Mouse (Mus musculus): ENCODE measurements around the gene Dppa3.

Gene Dppa3

DNA sequence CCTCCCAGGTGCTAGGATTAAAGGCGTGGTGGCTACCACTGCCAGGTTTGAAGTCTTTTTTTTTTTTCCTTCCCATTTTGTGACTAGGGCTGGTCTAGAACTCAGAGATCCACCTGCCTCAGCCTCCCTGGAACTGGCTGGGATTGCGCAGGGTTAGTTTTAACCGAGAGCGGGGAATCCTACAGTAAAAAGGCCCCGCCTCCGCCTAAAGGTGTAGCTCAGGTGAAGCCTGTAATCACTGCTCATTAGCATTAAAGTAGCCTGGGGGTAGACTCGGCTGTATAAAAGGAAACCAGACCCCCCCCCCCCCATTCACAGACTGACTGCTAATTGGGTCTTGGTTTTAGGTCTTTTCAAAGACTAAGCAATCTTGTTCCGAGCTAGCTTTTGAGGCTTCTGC lies at the start of gene Dppa3:
TSS of gene Dppa3 (plus strand) at position 301 of the 400 bp plus-strand sequence.
- DNase-seq, result no peak

DNA sequence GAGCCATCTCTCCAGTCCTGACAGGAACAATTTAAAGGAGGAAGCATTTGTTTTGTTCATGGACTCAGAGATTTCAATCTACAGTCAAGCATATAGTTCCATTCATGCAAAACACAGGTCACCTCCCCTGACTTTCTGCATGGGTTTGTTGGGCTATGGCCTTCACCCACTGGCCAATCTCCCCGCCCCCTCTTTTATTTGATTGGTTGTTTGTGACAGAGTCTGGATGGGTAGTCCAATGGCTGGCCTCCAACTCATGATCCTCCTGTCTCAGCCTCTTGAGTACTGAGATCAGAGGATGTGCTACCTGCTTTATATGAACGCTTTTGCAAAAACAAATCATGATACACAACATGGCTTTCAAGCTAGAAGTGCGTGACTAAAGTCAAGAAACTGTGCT lies 49.2 kb upstream of the Dppa3 start:
- no peak for DNase-seq

DNA sequence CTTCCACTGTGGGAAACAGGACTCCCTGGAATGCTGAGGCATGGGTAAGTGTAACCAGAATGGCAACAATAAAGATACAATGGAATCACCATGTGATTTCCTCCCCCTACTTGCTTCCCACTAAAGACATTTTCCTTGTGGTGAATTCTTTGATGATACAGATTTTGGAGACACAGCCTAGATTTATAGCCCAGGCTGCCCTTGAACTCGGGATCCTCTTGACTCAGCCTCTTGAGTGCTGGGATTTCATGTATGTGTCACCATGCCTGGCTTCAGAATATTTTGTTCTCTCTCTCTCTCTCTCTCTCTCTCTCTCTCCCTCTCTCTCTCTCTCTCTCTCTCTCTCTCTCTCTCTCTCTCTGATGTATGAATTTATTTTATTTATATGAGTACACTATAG lies 47.1 kb upstream of the Dppa3 start:
- DNase-seq, result no peak

DNA sequence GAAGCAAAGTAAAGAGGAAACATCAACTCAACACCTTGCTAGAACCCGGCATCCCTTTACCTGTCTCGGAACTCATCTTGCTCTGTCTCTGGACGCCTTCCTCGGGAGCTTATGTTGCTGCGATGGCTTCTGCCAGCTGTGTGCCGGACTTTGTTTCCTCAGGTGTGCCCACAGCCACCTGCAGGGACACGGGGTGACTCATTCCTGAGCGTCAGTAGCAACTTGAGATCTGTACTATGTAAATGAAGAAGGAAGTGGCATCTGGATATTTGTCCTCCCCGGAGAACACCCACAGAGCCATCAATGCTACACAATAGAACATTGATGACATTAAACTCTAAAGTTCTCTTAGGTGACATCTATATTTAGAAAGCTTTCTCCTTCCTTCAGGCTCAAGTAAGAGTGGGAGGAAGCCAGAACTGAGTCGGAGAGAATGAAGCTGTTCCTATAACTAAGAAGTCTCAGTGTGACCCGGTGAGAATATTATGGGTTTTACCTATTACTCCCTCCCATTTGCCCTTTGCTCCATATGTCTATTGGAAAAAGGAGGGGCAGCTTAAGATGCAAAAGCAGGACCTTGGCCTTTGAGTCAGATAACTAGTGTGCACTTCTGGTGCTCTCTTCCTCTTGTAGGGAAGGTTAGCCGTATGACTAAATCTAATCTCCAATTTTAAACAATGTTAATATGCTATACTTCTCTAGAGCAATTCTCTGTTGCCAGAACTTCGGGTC lies 35.0 kb upstream of the Dppa3 start:
- no peak for DNase-seq

DNA sequence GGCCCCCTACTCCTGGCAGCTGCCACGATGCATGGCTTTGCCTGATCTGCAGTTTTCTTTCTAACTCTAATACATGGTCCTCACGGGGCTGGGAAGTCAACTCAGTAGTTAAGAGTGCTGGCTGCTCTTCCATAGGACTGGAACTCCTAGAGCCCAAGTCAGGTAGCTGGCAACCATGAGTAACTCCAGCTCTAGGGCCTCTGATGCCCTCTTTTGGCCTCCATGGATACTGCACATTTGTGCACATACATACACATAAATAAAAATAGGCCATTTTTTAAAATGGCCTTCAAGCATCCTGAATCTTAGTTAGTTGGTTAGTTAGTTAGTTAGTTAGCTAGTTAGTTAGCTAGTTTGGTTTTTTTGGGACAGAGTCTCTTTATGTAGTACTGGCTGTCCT lies 33.3 kb upstream of the Dppa3 start:
- no peak for DNase-seq

DNA sequence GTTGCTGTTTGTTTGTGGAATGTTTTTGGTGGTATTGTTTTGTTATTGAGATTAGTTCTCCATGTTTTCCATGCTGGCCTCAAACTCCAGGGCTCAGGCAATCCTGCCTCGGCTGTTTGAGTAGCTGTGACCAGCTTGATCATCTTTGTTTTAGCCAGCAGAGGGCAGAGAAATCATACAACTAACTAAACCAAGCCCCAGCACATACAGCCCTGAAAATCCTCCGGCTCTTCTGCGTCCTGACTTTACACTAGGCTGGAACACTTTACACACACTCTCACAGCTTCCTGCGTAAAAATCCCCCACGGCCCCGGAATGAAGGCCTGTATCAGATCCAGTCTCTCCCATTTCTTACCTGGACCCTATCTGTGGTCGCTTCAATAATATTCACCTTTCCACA lies 30.6 kb upstream of the Dppa3 start:
- peak in 1 of 2 experiments; percentile 30 for DNase-seq

DNA sequence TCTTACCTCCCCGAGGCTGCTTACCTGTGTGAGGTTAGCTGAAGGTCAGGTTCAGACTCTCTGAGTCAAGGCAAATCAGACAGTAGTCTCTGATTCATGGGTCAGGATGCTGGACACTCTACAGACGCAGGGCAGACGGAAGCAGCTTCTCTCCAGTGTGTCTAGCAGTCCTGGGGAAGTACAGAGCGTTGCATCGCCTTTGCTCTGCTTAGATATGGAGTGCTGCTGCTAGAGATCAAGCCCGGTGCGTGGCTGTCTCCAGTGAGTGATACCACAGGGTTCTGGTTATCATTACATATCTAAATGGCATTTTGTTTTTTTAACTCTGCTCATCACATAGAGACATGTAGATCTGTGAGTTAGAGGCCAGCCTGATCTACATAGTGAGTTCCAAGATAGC lies 29.6 kb upstream of the Dppa3 start:
- DNase-seq, result no peak

DNA sequence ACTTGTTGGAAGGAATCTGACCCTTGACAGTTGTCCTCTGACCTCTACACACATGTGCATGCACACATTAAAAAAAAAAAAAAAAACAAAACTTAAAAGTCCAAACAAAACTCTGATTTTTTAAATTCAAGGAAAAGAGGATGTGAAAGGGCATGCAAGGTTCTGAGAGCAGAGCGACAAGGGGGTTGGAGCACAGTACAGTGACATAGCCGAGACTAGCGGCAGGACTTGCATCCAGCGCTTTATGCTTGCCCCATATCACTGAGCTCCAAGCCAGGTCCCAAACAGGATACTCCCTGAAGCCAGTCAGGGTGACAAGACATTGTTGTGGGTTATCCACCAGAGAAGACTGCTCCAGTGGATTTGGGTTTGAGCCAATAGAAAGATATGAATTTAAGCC lies 28.2 kb upstream of the Dppa3 start:
- DNase-seq, result no peak

DNA sequence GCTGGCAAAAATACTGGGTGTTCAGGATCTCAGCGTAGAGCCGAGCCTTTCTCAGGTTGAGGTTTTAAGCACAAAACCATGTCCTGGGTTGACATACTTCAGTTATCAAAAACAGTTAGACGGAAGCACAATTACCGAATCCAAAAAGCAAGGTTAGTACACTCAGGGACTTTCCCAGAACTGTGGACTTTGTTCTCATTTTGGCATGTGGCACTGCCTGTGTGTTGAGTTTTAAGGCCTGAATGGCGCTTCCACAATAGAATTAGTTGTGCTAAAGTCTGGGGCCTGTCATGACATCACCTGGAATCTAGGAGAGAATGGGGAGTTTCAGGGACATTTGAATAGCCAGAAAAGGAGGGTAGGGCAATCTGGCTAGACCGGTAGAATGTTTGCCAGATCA lies 27.8 kb upstream of the Dppa3 start:
- no peak for DNase-seq

DNA sequence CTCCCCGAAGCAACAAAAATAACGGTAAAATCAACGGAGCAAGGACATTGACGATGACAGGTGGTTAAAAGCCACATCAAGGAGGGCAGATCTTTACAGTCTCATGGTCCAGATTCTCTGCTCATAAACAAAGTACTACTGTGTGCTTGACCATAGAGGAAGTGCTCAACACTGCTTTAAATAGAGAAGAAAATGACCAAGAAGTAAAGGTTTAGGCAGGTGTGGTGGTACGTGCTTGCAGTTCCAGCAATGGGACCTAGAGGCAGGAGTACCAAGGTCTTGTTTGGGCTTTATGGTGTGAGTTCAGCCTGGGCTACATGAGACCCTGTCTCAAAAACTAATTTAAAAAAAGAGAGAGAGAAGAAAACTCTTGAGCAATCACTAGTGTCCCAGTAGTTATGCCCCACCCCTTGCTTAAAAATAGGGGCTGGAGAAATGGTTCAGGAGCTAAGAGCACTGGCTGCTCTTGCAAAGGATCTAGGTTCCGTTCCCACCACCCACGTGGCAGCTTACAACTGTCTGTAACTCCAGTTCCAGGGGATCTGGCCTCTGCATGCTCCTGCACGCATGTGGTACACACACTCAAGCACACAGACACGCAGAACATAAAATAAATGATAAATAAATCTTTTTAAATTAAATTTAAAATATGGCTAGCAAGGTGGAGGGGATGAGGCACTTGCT lies 27.0 kb upstream of the Dppa3 start:
- no peak for DNase-seq

DNA sequence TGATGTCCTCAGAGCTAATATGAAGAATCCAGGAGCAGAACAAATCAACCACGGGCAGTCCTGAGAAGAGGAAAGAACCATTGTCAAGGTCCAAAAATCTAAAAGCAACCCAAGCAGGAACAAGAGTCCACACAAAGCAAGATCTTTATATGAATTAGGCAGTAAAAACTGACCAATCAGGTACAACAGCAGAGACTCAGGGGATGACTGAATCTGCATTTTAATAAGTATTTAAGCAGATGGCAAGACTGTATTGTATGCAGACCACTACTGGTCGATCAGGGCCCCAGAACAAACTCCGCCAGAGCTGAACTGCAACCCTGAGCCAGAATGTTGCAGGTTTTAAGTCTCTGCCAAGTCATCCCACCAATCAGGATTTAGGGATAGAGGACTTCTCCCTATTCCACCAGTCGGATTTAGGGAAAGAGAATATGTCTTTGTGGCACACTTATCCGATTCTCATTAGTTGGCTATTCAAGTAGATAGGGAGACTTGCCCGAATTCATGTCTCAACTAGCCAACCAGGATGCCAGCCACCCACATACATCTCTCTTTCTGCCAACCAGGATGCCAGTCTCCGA lies 26.1 kb upstream of the Dppa3 start:
- no peak for DNase-seq

DNA sequence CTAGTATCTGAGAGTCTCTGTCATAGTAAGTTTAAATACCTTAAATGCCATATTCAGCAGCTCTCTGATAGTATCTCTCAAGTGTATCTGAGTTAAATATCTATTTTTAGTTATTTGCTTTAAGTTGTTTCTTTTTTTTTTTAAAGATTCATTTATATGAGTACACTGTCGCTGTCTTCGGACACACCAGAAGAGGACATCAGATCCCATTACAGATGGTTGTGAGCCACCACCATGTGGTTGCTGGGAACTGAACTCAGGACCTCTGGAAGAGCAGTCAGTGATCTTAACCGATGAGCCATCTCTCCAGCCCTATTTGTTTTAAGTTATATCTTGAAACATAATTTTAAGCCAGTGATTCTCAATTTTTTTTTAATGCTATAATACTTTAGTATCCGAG lies 25.2 kb upstream of the Dppa3 start:
- no peak for DNase-seq

DNA sequence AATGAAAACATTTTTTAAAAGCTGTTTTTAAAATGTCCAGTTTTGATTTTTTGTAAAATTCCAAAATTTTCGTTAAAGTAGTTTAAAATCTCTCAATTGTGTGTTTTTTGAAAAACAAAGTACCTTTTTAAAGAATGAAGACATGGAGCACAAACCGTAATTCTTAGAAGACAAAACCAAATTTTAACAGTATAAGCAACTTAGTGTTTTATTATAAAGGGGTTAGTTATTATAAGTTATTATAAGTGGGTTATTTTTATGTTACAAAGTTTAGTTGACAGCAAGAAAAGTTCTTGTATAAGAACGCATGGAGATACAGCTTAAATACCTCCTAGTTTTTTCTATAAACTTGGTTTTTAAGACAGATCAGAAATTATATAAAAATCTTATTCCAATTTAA lies 24.6 kb upstream of the Dppa3 start:
- DNase-seq, result no peak

DNA sequence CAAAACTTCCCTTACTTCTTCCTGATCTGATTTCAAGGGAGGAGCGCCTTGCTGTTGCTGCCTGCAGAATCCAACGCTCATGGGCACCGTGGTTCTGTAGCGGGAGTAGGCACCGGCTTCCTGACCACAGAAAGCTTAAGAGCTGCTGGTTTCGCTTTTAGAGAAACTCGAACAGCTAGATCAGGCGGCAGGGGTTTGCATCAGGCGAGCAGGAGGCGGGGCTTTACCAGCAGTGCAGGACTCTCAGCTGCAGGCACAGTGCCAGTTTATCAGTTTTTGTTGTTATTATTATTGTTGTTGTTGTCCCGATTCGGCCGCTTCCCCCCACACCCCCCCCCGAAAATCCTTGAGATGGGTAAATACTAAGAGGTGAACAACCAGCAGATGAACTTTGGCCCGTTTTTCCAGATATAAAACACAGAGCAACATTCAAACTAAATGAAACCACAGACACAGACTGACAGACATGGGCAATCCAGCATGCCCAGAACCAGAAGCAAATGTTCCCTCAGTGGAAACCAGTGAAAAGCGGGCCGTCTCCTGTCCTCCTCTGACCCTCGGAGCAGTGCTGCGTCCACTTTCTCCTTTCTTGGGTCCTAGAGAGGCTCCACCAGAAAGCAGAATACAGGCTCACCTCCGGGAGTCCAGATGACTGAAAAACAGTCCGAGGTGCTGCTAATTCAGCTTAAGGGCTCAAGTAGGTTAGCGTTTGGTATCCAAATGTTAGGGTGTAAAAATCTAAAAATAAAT lies 23.8 kb upstream of the Dppa3 start, which contains the start of gene Apobec1:
TSS of gene Apobec1 (minus strand) at position 203 of the 750 bp plus-strand sequence.
- DNase-seq, result peak; percentile 83 to 85

DNA sequence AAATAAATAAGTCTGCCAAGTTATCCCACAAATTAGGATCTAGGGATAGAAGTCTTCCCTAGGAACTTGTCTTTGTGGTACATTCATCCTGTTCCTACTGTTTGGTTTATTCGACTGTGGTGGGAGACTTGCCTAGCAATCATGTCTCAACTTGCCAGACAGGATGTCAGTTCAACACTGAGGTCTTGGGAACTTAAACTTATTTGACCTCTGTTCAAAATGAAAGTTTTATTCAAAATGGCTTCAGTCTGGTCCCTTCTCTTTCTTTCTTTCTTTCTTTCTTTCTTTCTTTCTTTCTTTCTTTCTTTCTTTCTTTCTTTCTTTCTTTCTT lies 23.3 kb upstream of the Dppa3 start:
- DNase-seq, result no peak

DNA sequence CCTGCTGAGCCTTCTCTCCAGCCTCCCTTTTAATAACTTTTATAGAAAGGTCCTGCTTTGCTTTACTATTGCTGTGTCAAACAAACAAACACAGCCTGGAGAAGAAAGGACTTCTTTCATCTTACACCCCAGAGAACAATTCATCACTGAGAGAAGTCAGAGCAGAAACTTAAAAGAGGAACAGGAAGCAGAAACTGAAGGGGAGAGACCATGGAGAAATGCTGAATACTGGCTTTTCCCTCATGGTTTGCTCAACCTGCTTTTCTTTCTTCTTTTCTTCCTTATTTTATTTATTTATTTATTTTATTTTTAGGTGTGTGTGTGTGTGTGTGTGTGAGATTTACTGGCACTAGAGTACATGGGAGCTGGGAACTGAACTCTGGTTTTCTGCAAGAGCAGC lies 21.9 kb upstream of the Dppa3 start:
- DNase-seq, result no peak

DNA sequence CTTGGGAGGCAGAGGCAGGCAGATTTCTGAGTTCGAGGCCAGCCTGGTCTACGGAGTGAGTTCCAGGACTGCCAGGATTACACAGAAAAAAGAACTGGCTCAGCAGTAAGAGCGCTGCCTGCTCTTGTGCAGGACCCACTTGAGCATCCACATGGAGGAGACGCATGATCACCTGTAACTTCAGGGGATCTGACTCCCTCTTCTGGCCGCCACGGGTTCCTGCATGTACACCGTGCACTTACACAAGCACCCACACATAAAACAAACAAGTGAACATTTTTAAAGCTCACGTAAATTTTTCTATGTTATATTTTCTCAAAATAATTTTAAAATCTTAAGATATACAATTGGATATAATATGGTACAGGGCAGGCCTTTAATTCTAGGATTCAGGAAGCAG lies 20.7 kb upstream of the Dppa3 start:
- DNase-seq, result no peak

DNA sequence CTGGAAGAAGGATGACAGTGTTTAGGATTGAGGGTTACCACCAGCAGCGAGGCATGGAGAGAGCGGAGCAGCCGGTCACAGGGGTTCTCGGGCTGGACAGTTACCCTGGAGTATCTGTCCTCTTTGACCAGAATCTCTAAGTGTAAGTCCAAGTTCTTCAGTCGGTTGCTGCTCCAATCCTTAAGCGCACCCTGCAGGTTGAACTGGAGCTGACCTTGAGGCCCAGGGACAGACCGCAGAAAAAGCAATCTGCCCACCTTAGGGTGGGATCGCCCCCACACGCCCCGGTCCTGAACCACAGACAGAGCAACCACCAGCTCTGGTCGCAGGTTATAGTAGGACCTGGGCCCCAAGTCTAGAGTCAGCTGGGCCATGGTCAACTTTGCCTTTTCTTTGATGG lies 19.5 kb upstream of the Dppa3 start:
- no peak for DNase-seq

DNA sequence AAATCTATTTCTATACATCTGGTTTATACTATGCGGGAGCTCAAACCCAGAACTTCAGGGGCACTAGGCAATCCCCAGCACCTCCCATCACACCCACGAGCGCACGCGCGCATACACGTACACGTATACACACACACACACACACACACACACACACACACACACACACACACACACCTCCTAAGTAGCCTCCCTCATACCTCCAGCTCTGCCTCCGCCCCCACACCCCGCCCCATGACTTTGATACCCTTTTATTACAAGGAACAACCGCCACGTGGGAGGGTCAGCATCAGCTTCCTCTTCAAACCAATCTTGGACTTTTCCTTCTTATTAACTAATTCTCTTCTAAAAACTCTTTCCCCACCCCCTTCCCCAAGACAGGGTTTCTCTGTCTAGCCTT lies 18.5 kb upstream of the Dppa3 start:
- DNase-seq, result no peak

DNA sequence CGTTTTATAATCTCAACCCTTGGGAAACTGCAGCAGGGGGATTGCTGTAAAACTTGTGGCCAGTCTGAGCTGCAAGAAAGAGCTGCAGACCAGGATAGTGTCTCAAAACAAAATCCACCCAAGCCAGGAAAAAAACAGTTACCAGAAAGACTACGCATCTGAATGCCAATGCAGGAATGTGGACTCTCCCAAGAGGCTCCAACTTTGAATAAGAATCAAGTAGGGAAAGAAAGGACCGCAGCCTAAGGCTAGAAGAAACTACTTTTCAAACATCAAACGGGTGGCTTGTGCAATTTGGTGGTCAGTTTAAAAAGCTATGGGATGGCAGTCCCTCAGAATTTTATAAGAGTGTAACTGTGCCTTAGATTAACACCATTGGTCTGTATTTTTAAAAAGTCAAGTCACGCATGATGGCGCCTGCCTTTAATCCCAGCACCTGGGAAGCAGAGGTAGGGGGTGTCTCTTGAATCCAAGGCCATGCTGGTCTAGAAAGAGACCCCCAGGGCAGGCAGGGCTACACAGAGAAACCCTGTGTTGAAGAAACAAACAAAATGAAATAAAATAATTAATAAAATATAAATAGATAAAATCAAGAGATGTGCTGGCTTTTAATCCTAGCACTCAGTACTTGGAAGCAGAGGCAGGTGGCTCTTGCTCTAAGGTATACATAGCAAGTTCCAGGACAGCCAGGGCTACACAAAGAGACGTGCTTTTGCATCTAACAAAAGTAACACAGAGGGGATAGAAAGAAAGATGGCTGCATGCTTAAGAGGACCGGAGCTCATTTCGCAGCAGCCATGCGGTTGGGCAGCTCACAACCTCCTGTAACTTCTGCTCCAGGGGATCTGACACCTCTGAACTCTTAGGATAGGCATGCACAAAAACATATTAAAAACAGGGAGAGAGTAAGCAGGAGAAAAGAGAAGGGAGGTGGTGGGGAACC lies 17.5 kb upstream of the Dppa3 start:
- DNase-seq, result no peak

DNA sequence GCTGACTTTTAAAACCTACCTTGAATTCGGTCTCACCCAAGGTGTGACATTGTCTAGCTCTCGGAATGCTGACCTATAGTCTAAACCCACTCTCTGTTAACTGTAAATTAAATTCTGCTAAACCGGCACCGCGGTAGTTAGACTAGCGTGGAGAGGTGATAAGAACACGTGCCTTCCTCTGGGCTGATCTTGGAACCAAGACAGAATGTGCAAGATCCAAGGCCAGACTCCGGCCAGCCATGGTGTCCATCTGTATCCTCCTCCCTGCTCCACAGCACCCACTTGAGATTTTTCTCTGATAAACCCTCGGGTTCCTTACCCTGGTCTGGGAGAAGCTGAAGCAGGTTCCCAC lies 16.9 kb upstream of the Dppa3 start:
- no peak for DNase-seq

DNA sequence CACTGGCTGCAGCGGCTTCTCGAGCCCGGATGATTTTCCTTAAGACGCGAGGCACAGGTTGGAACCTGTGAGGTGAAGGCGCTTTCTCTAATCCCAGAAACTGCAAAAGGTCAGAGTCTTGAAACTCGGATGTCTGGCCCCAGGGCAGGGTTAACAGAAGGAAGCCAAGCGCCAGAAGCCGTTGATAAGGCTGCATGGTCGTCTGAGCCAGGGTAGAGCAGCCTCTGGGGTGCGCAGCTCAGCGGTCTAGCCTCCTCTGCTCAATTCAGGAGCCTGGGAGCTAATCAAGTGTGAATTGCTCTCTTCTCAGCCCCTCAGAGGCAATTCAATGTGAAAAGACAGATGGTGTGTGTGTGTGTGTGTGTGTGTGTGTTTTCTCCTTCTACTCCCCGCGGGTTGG lies 16.4 kb upstream of the Dppa3 start, which contains the start of gene Gdf3:
TSS of gene Gdf3 (minus strand) at position 317 of the 400 bp plus-strand sequence.
- DNase-seq, result no peak

DNA sequence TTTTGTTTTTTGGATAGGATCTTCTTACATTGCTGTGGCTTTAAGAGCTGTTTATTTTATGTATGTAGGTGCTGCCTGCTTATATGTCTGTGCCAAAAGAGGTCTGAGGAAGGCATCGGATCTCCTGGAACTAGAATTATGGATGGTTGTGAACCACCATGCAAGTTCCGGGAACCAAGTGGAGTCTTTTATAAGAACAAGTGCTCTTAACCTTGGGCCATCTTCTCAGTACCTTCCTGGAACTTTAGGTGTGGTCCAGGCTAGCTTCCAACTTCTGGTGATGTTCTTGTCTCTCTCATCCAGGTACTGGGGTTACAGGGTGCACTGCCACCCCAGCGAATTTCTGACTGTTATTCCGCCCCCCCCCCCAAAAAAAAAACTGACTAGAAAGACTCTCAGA lies 13.8 kb upstream of the Dppa3 start:
- DNase-seq, result no peak
